Mouse (Mus musculus): ENCODE measurements around the gene Trap1a. TPM values are rescaled to one million over a fixed set of nuclear protein-coding genes. Genes with fewer than 3 reads are reported as not detected.

Trap1a gene
- polyA plus RNA-seq, 1 experiment from 2014 or later, result 0.28 TPM

- WGBS, result 83% methylated on average over 4 of the region's 4 CpGs
- Histone ChIP-seq H3K4me3 (ENCODE audit: control insufficient read depth in 1 of 2, insufficient read depth in 1 of 2, low read depth in 1 of 2, low read length in 2 of 2) (no peak overlapping the region), H3K27ac (replicated peaks in 1 of 2; ENCODE audit: control insufficient read depth in 1 of 2, insufficient read depth in 1 of 2, low read depth in 2 of 2, low read length in 2 of 2) (no peak overlapping the region), H3K36me3 (ENCODE audit: control insufficient read depth, insufficient read depth, low read length) (no peaks in the 10 kb centered on the region), H3K4me1 (ENCODE audit: control insufficient read depth in 2 of 2, insufficient read depth in 2 of 2, low read length in 2 of 2) (no peaks in the 10 kb centered on the region), H3K27me3 (ENCODE audit: control insufficient read depth, insufficient read depth, low read length) (no peaks in the 10 kb centered on the region), H3K9me3 (ENCODE audit: control insufficient read depth, low read length) (no peaks in the 10 kb centered on the region), H3K9ac (ENCODE audit: low read length) (no peak overlapping the region), H3K4me2 (ENCODE audit: low read length) (no peak overlapping the region)
- ATAC-seq (ENCODE audit: insufficient number of reproducible peaks, insufficient read depth, low FRiP score, low read depth), result no peak
These were observed 6.1 kb downstream of the Trap1a start for GRCm38 (mm10) chrX:139339553-139339952.

GRCm38 (mm10) chrX:139341185-139341584, 7.7 kb downstream of the Trap1a start:
- H3K4me1 ChIP-seq (ENCODE audit: control insufficient read depth in 2 of 2, insufficient read depth in 2 of 2, low read length in 2 of 2), result no peaks in the 10 kb centered on the region
- WGBS, result 56% methylated on average over 2 of the region's 2 CpGs
- H3K9me3 ChIP-seq (ENCODE audit: control insufficient read depth, low read length), result no peaks in the 10 kb centered on the region
- ATAC-seq (ENCODE audit: insufficient number of reproducible peaks, insufficient read depth, low FRiP score, low read depth), result no peak
- H3K4me2 ChIP-seq (ENCODE audit: low read length), result no peak overlapping the region
- no peaks in the 10 kb centered on the region for H3K36me3 ChIP-seq (ENCODE audit: control insufficient read depth, insufficient read depth, low read length)
- H3K27me3 ChIP-seq (ENCODE audit: control insufficient read depth, insufficient read depth, low read length), result no peaks in the 10 kb centered on the region
- no peak overlapping the region for H3K4me3 ChIP-seq (ENCODE audit: control insufficient read depth in 1 of 2, insufficient read depth in 1 of 2, low read depth in 1 of 2, low read length in 2 of 2)
- no peak overlapping the region for H3K27ac ChIP-seq (replicated peaks in 1 of 2; ENCODE audit: control insufficient read depth in 1 of 2, insufficient read depth in 1 of 2, low read depth in 2 of 2, low read length in 2 of 2)
- H3K9ac ChIP-seq (ENCODE audit: low read length), result no peak overlapping the region

GRCm38 (mm10) chrX:139352192-139352772, 18.8 kb downstream of the Trap1a start:
- no peaks in the 10 kb centered on the region; a peak in 1 of 4 replicates for H3K4me1 ChIP-seq (ENCODE audit: control insufficient read depth in 2 of 2, insufficient read depth in 2 of 2, low read length in 2 of 2)
- H3K9ac ChIP-seq (ENCODE audit: low read length), result no peak overlapping the region
- ATAC-seq (ENCODE audit: insufficient number of reproducible peaks, insufficient read depth, low FRiP score, low read depth), result no peak
- H3K27ac ChIP-seq (replicated peaks in 1 of 2; ENCODE audit: control insufficient read depth in 1 of 2, insufficient read depth in 1 of 2, low read depth in 2 of 2, low read length in 2 of 2), result no peak overlapping the region
- no peaks in the 10 kb centered on the region for H3K27me3 ChIP-seq (ENCODE audit: control insufficient read depth, insufficient read depth, low read length)
- 54% methylated on average over 5 of the region's 5 CpGs for WGBS
- no peak overlapping the region for H3K4me3 ChIP-seq (ENCODE audit: control insufficient read depth in 1 of 2, insufficient read depth in 1 of 2, low read depth in 1 of 2, low read length in 2 of 2)
- no peaks in the 10 kb centered on the region for H3K36me3 ChIP-seq (ENCODE audit: control insufficient read depth, insufficient read depth, low read length)
- no peaks in the 10 kb centered on the region for H3K9me3 ChIP-seq (ENCODE audit: control insufficient read depth, low read length)
- H3K4me2 ChIP-seq (ENCODE audit: low read length), result no peak overlapping the region

- Histone ChIP-seq H3K27me3 (ENCODE audit: control insufficient read depth, insufficient read depth, low read length) (no peaks in the 10 kb centered on the region), H3K4me2 (ENCODE audit: low read length) (no peak overlapping the region), H3K27ac (replicated peaks in 1 of 2; ENCODE audit: control insufficient read depth in 1 of 2, insufficient read depth in 1 of 2, low read depth in 2 of 2, low read length in 2 of 2) (no peak overlapping the region), H3K4me1 (ENCODE audit: control insufficient read depth in 2 of 2, insufficient read depth in 2 of 2, low read length in 2 of 2) (no peaks in the 10 kb centered on the region; a peak in 1 of 4 replicates), H3K9ac (ENCODE audit: low read length) (no peak overlapping the region), H3K4me3 (ENCODE audit: control insufficient read depth in 1 of 2, insufficient read depth in 1 of 2, low read depth in 1 of 2, low read length in 2 of 2) (no peak overlapping the region), H3K9me3 (ENCODE audit: control insufficient read depth, low read length) (no peaks in the 10 kb centered on the region), H3K36me3 (ENCODE audit: control insufficient read depth, insufficient read depth, low read length) (no peaks in the 10 kb centered on the region)
- WGBS, result 52% methylated on average over 7 of the region's 7 CpGs
- no peak for ATAC-seq (ENCODE audit: insufficient number of reproducible peaks, insufficient read depth, low FRiP score, low read depth)
These were observed 24.3 kb downstream of the Trap1a start for GRCm38 (mm10) chrX:139357639-139358260.

GRCm38 (mm10) chrX:139358361-139358760, 24.9 kb downstream of the Trap1a start:
- H3K36me3 ChIP-seq (ENCODE audit: control insufficient read depth, insufficient read depth, low read length), result no peaks in the 10 kb centered on the region
- H3K9ac ChIP-seq (ENCODE audit: low read length), result no peak overlapping the region
- H3K4me3 ChIP-seq (ENCODE audit: control insufficient read depth in 1 of 2, insufficient read depth in 1 of 2, low read depth in 1 of 2, low read length in 2 of 2), result no peak overlapping the region
- H3K27ac ChIP-seq (replicated peaks in 1 of 2; ENCODE audit: control insufficient read depth in 1 of 2, insufficient read depth in 1 of 2, low read depth in 2 of 2, low read length in 2 of 2), result no peak overlapping the region
- H3K4me2 ChIP-seq (ENCODE audit: low read length), result no peak overlapping the region
- WGBS, result 54% methylated on average over 18 of the region's 18 CpGs
- H3K4me1 ChIP-seq (ENCODE audit: control insufficient read depth in 2 of 2, insufficient read depth in 2 of 2, low read length in 2 of 2), result no peaks in the 10 kb centered on the region; a peak in 1 of 4 replicates
- ATAC-seq (ENCODE audit: insufficient number of reproducible peaks, insufficient read depth, low FRiP score, low read depth), result no peak
- H3K9me3 ChIP-seq (ENCODE audit: control insufficient read depth, low read length), result no peaks in the 10 kb centered on the region
- H3K27me3 ChIP-seq (ENCODE audit: control insufficient read depth, insufficient read depth, low read length), result no peaks in the 10 kb centered on the region

GRCm38 (mm10) chrX:139366837-139367528, 33.5 kb downstream of the Trap1a start:
- no peaks in the 10 kb centered on the region for H3K27me3 ChIP-seq (ENCODE audit: control insufficient read depth, insufficient read depth, low read length)
- H3K27ac ChIP-seq (replicated peaks in 1 of 2; ENCODE audit: control insufficient read depth in 1 of 2, insufficient read depth in 1 of 2, low read depth in 2 of 2, low read length in 2 of 2), result no peak overlapping the region
- no peak overlapping the region for H3K9ac ChIP-seq (ENCODE audit: low read length)
- no peaks in the 10 kb centered on the region for H3K36me3 ChIP-seq (ENCODE audit: control insufficient read depth, insufficient read depth, low read length)
- WGBS, result 77% methylated on average over 3 of the region's 3 CpGs
- no peak overlapping the region for H3K4me3 ChIP-seq (ENCODE audit: control insufficient read depth in 1 of 2, insufficient read depth in 1 of 2, low read depth in 1 of 2, low read length in 2 of 2)
- no peaks in the 10 kb centered on the region for H3K4me1 ChIP-seq (ENCODE audit: control insufficient read depth in 2 of 2, insufficient read depth in 2 of 2, low read length in 2 of 2)
- no peak for ATAC-seq (ENCODE audit: insufficient number of reproducible peaks, insufficient read depth, low FRiP score, low read depth)
- no peaks in the 10 kb centered on the region for H3K9me3 ChIP-seq (ENCODE audit: control insufficient read depth, low read length)
- H3K4me2 ChIP-seq (ENCODE audit: low read length), result no peak overlapping the region

GRCm38 (mm10) chrX:139367529-139367908, 34.0 kb downstream of the Trap1a start:
- Histone ChIP-seq H3K9ac (ENCODE audit: low read length) (no peak overlapping the region), H3K27me3 (ENCODE audit: control insufficient read depth, insufficient read depth, low read length) (no peaks in the 10 kb centered on the region), H3K4me3 (ENCODE audit: control insufficient read depth in 1 of 2, insufficient read depth in 1 of 2, low read depth in 1 of 2, low read length in 2 of 2) (no peak overlapping the region), H3K27ac (replicated peaks in 1 of 2; ENCODE audit: control insufficient read depth in 1 of 2, insufficient read depth in 1 of 2, low read depth in 2 of 2, low read length in 2 of 2) (no peak overlapping the region), H3K4me1 (ENCODE audit: control insufficient read depth in 2 of 2, insufficient read depth in 2 of 2, low read length in 2 of 2) (no peaks in the 10 kb centered on the region), H3K9me3 (ENCODE audit: control insufficient read depth, low read length) (no peaks in the 10 kb centered on the region), H3K4me2 (ENCODE audit: low read length) (no peak overlapping the region), H3K36me3 (ENCODE audit: control insufficient read depth, insufficient read depth, low read length) (no peaks in the 10 kb centered on the region)
- no peak for ATAC-seq (ENCODE audit: insufficient number of reproducible peaks, insufficient read depth, low FRiP score, low read depth)
